Mouse (Mus musculus) adrenal gland, adult 18-20 months (tissue): ENCODE data around the gene Ucp2. TPM values are rescaled to one million over a fixed set of nuclear protein-coding genes. Genes with fewer than 3 reads are reported as not detected.
A peak's percentile ranks its signal among the peaks of the same experiment; 100 is the strongest.

Experiments
- DNase-seq, 2 experiments: peaks; one replicate each; pipeline ENCODE4 v3.0.0; 2021 to 2022; ENCODE audit warnings: low spot score in 2 of 2
- long read RNA-seq, 2 experiments: library from polyadenylated mRNA; stranded (forward); transcript quantifications; one replicate each; pipeline ENCODE4 v2.0.0; 2021
- total RNA-seq, 2 experiments: library from RNA; stranded (reverse); gene quantifications; 1 replicate in 1 of 2; 2 replicates in 1 of 2; pipeline ENCODE4 v1.2.3; 2021

Gene Ucp2
- 100 to 1,000 TPM; 218 to 286 TPM for total RNA-seq
- long read RNA-seq, experiment 1, transcript Ucp2-202 (8 exons, 3,988 nt) = major isoform, 35 of 42 reads
- long read RNA-seq, experiment 1, partial matches to known transcripts = 7 of 42 reads
- long read RNA-seq, experiment 1, other reads (novel, unspliced or antisense) = 0 of 42 reads
- long read RNA-seq, experiment 2, transcript Ucp2-202 (8 exons, 3,988 nt) = major isoform, 41 of 49 reads
- long read RNA-seq, experiment 2, partial matches to known transcripts = 8 of 49 reads
- long read RNA-seq, experiment 2, other reads (novel, unspliced or antisense) = 0 of 49 reads

GRCm38 (mm10) chr7:100493117-100493483 lies at the start of gene Ucp2:
Gene Ucp2, plus strand, starts transcription at chr7:100493337.
- DNase-seq = peak; percentile 87 to 92

DNA sequence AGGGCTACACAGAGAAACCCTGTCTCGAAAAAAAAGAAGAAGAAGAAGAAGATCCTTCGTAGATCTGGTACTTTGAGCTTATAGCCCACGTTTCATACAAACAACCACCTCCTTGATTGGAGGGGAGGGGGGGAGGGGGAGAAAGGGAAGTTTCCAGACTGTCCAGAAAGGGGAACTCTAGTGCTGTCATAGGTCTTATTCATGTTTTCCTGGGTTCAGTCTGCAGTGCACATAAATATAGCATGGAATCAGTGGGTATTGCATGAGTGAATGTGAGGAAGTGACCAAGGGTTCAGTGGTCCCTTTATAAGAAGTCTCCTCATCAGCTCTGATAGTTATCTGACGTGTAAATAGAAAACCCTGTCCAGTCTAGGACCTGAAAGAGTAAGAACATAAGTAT lies 49.4 kb upstream of the Ucp2 start:
- DNase-seq = no peak

- DNase-seq = no peak
These were observed 46.9 kb upstream of the Ucp2 start for GRCm38 (mm10) chr7:100446271-100446670.

GRCm38 (mm10) chr7:100448530-100448929 lies 44.6 kb upstream of the Ucp2 start:
- no peak for DNase-seq

GRCm38 (mm10) chr7:100448985-100449384 lies 44.2 kb upstream of the Ucp2 start:
- no peak for DNase-seq

- no peak for DNase-seq
These were observed 35.0 kb upstream of the Ucp2 start for GRCm38 (mm10) chr7:100458153-100458552.

GRCm38 (mm10) chr7:100459862-100460261 lies 33.3 kb upstream of the Ucp2 start:
- DNase-seq = no peak

DNA sequence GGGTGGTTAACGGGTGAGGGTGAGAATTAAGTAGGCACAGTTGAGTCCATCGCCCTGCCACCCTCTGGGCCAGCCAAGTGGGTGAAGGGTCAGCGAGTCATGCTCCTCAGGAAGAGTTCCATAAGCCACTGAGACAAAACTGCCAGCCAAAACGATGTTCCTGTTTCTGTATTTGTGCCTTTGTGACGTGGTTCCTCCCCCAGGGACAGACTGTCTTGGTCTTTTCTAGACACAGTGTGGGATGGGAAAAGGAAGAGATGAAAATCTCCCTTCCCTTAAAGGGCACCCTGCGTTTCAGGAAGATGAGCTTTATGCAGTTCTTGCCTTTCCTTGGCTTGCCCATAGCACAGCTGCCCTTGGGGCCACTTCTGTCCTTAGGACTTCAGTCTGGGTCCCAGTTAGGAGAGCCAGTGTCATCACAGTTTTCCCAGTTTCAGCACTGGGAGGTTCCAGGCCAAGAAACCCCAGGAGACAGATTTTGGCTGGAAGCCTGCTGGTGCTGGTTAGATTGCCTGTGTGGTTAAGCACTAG lies 31.5 kb upstream of the Ucp2 start:
- peak; percentile 50 to 68 for DNase-seq

- DNase-seq = no peak
These were observed 29.9 kb upstream of the Ucp2 start for GRCm38 (mm10) chr7:100463194-100463593.

DNA sequence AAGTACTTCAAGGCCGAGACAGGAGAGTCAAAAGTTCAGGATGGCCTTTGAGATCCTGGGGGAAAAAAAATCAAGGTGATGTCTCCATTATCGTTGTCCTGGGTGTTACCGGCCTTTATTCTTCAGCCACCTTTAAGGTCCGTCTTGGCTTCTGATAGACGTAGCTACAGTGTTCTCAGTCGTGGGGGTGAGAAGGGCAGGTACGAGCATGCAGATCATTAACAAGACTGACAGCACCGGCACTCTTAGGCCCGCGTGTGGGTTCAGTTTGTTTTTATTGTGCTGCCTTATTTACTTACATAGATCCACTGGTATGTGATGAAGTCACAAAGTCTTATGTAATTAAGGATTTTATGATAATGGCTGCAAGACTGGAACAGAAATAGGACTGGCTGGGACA lies 29.4 kb upstream of the Ucp2 start:
- no peak for DNase-seq

DNA sequence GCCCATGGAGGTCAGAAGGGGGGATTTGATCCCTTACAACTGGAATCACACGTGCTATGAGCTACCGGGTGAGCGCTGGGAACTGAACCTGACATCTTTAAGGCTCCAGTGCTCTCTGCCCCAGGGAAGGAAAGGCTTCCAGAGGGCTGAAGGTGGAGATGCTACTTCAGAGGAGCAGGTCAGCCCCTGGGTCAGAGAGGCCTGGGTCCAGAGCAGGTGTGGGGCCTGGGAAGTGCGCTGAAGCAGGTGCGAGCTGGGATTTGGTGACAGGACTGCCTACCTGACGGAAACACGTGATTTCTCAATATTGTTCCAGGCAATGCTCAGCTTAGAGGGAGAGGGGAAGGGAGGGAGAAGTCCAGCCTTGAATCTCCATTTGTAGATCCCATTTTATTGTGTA lies 28.9 kb upstream of the Ucp2 start:
- DNase-seq = no peak

DNA sequence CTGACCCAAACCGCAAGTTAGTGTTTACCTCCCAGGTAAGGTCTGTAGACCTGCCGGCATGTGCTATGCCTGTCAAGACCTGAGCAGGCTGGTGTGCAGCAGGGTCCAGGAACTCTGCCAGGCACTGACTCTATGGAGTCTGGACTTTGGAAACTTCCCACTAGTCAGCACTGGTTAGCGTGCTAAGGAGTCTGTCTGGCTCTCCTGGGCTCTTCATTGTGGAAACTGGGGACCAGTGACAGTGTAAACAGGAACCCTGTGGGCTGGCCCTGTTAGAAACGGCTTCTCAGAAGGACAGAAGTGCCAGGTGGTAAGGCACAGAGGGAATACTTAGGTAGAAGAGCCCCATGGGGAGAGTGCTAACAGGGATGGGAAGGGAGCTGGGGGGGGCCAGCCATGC lies 27.9 kb upstream of the Ucp2 start:
- DNase-seq = no peak

DNA sequence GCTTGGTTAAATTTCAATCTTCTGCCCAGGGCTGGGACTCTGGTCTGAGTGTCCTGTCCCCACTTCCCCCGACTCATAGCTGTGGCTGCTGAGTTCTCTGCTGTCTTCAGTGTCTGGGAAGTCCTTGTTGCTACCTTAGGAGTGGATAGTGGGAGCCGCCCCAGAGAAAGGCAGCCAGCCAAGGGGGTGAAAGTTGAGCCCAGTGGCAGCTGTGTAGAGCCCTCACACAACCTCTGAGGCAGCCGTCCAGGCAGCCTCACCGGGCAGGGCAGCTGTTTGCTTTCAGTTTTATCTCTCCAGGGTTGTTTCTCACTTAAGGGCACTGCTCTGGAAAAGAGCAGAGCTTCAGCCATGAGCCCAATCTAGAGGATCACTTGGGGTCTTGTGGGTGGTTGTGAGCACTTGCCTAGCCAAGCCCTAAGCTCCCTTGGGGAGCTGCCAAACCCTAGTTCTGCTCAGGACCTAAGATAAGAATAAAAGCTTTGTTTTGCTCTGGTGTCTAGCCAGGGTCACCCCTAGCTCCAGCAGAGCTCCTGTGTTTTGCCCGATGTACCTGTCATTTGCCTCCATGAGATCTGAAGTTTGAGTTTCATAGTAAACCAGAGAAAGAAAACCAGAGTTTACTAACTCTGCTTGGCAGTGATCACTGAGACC lies 27.4 kb upstream of the Ucp2 start:
- DNase-seq = peak; percentile 61 to 76

- DNase-seq = no peak
These were observed 26.2 kb upstream of the Ucp2 start for GRCm38 (mm10) chr7:100466781-100467510.

DNA sequence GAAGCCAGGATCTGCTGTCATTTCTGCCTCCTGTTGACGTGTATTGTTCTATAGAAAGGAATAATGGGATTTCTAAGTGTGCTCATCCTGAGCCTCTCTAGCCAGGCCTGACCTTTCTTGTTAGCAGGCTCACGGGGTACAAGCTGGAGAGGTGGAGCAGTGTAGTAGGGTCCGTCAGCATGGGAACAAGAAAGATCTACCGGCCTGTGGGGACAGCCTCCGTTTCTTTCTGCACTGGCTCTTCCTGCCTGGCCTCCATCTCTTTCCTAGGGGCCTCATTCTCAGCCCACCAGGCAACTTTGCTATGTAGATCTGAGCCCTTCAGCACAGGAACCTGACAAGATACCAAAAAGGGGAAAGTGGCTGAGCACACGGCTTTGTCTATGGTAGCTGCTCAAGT lies 24.4 kb upstream of the Ucp2 start:
- no peak for DNase-seq

DNA sequence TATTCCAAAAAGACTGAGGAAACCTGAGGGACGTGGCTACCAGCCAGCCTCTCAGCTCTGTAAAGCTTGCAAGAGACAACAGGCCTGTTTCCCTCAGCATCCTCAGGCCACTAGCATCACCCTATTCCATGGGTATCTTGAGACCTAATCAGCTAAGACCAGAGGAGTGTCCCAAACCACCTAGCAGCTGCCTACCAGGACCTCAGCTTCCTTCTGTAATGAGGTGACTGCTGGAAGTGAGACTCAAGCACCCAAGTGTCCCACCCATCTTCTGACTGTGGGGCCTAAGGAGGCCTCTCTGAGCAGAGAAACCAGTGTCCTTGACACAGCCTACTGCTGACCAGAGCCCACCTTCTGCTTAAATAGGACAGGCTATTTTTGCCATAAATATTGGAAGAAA lies 23.6 kb upstream of the Ucp2 start:
- no peak for DNase-seq

- DNase-seq = no peak
These were observed 22.2 kb upstream of the Ucp2 start for GRCm38 (mm10) chr7:100470796-100471406.

DNA sequence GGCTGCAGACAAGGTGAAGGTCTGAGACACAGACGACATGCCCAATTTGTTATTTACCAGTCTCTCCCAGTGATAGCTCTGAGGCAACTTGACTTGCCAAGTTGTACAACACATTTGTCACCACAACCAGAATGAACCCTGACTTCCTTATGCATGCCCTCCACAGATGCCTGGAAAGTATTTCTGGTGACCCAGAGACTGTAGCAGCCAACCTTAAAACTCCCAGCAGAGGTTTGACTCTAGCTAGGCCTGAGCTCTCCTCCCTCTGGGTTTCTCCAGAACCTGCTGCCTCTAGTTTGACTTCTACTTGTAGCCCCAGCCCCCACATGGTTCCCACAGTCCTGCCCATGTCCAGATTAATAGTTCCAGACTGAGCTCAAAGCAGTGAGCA lies 21.7 kb upstream of the Ucp2 start:
- no peak for DNase-seq

GRCm38 (mm10) chr7:100472777-100473176 lies 20.4 kb upstream of the Ucp2 start, which contains the start of gene Ucp3:
Gene Ucp3, plus strand, starts transcription at chr7:100472990.
- no peak for DNase-seq

DNA sequence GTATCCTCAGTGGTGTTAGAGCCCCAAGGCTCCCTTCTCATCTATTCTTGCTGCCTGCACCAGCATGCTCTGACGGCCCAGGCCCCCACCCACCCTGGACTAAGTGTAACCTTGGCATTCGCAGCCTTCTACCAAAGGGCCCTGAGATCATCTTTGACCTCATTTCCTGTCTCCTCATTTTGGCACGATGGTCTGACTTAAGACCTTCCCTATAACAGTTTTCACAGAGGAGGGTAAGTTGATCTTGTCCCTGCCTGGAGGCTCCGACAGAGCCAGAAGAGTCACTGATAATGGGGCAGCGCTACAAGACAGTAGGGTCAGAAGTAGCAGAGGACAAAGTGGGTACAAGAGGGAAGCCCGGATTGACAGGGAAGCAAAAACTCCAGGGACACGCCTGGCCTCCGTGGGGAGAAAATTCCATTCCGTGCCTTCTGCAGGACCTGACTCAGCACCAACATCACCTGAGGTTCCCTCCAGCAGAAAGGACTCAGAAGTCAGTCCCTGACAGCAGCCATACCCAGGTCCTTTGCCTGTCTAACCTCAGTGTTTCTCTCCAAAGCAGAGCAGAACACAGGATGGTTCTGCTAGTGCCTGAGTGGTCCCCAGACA lies 19.2 kb upstream of the Ucp2 start:
- DNase-seq = no peak

- no peak for DNase-seq
These were observed 18.5 kb upstream of the Ucp2 start for GRCm38 (mm10) chr7:100474680-100475079.
